In the genomic region with DNA sequence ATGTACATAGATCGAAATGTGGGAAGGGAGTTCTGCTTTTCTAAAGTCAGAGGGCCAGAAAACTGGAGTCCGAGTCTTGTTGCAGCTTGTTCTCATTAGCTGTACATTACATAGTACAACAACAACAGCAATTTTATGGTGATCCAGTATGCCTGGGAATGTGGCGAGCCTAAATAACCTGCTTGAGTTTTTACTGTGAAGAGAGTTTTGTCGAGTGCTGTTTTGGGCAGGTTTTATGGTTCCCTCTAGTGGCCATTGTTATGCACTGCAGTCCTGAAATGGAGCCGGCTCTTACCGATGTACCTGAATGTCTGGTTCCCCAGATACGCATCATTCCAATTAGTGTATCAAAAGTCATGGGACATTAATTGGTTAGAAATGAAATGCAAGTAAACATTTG, we compare ENCODE assay signal across 8 mouse cellular contexts.
DNase-seq lines count a peak whose midpoint lies in the region; ATAC-seq and TF ChIP-seq lines count a peak whose summit lies in the region.

No protein-coding gene starts in this region.

- no peak overlapping the region for H3K4me3 ChIP-seq in intestine, postnatal 0 days (ENCODE audit: low read depth, low read length)
- no peak overlapping the region for H3K4me3 ChIP-seq in intestine, embryonic 15.5 days (replicated peaks)

- H3K36me3 ChIP-seq in intestine, postnatal 0 days (ENCODE audit: control insufficient read depth, insufficient read depth), result no peaks in the 10 kb centered on the region
- H3K36me3 ChIP-seq in intestine, embryonic 15.5 days, result no peaks in the 10 kb centered on the region

- peaks cover 5% of the 10 kb centered on the region; the same call in 1 of the 2 replicates for H3K27me3 ChIP-seq in intestine, postnatal 0 days (replicated peaks; ENCODE audit: control insufficient read depth, insufficient read depth, low read length)
- no peaks in the 10 kb centered on the region; the same call in 1 of the 2 replicates for H3K27me3 ChIP-seq in intestine, embryonic 15.5 days (replicated peaks)

- peak; percentile 92 for TF ChIP-seq CTCF in intestine, postnatal 0 days (IDR thresholded peaks at IDR 0.05; ENCODE audit: low read depth)

- H3K27ac ChIP-seq in intestine, postnatal 0 days (ENCODE audit: low read depth, low read length), result no peak overlapping the region
- H3K27ac ChIP-seq in intestine, embryonic 15.5 days, result no peak overlapping the region

- WGBS in intestine, postnatal 0 days, result 19% methylated on average over 7 of the region's 7 CpGs
- WGBS in intestine, embryonic 15.5 days, result 23% methylated on average over 7 of the region's 7 CpGs

- no peaks in the 10 kb centered on the region for H3K4me1 ChIP-seq in intestine, postnatal 0 days (replicated peaks; ENCODE audit: control insufficient read depth, insufficient read depth, low read length)
- no peaks in the 10 kb centered on the region for H3K4me1 ChIP-seq in intestine, embryonic 15.5 days (replicated peaks)

- H3K9me3 ChIP-seq in intestine, postnatal 0 days (ENCODE audit: control insufficient read depth), result no peaks in the 10 kb centered on the region
- H3K9me3 ChIP-seq in intestine, embryonic 15.5 days, result no peaks in the 10 kb centered on the region

- H3K9ac ChIP-seq in intestine, postnatal 0 days (ENCODE audit: low read depth, low read length), result no peak overlapping the region
- H3K9ac ChIP-seq in intestine, embryonic 15.5 days, result no peak overlapping the region

- peak; percentile 60 for DNase-seq in T-cell, adult 2 months (ENCODE audit: low spot score)
- peak; percentile 38 to 70 for DNase-seq in cerebellum, postnatal 4 days (ENCODE audit: low spot score in 2 of 2)
- peak; percentile 16 to 46 for DNase-seq in heart, adult 9 months (ENCODE audit: low spot score in 2 of 2)
- peak; percentile 68 for DNase-seq in layer of hippocampus, adult 9-10 months (ENCODE audit: low spot score)
- DNase-seq in testis, postnatal 14 days (ENCODE audit: low spot score), result peak; percentile 21

- no peak overlapping the region for H3K4me2 ChIP-seq in intestine, postnatal 0 days (replicated peaks; ENCODE audit: low read depth)
- no peak overlapping the region for H3K4me2 ChIP-seq in intestine, embryonic 15.5 days (replicated peaks)

- ATAC-seq in intestine, postnatal 0 days, result no peak
- no peak for ATAC-seq in intestine, embryonic 15.5 days
- peak; percentile 64 for ATAC-seq in megakaryocyte, adult 5-6 weeks (ENCODE audit: poor library complexity, severe bottlenecking)
